Mouse (Mus musculus): ENCODE data around the gene Slc25a45.

Gene Slc25a45

GRCm38 (mm10) chr19:5877618-5878361, at the start of gene Slc25a45:
Gene Slc25a45 (plus strand): TSS chr19:5877808.
- peak; percentile 49 to 67 for DNase-seq (ENCODE audit: low spot score in 2 of 2)

- DNase-seq (ENCODE audit: low spot score in 2 of 2), result no peak
Measured at GRCm38 (mm10) chr19:5828155-5828554, 49.5 kb upstream of the Slc25a45 start.

GRCm38 (mm10) chr19:5828905-5829304, 48.7 kb upstream of the Slc25a45 start:
- no peak for DNase-seq (ENCODE audit: low spot score in 2 of 2)

- DNase-seq (ENCODE audit: low spot score in 2 of 2), result no peak
Measured at GRCm38 (mm10) chr19:5829958-5830615, 47.5 kb upstream of the Slc25a45 start.

GRCm38 (mm10) chr19:5830776-5831175, 46.8 kb upstream of the Slc25a45 start:
- DNase-seq (ENCODE audit: low spot score in 2 of 2), result no peak

- no peak for DNase-seq (ENCODE audit: low spot score in 2 of 2)
Measured at GRCm38 (mm10) chr19:5831224-5831957, 46.2 kb upstream of the Slc25a45 start.

- no peak for DNase-seq (ENCODE audit: low spot score in 2 of 2)
Measured at GRCm38 (mm10) chr19:5831958-5832320, 45.7 kb upstream of the Slc25a45 start.

GRCm38 (mm10) chr19:5832326-5832725, 45.3 kb upstream of the Slc25a45 start:
- DNase-seq (ENCODE audit: low spot score in 2 of 2), result no peak

- DNase-seq (ENCODE audit: low spot score in 2 of 2), result no peak
Measured at GRCm38 (mm10) chr19:5833287-5834100, 44.1 kb upstream of the Slc25a45 start.

GRCm38 (mm10) chr19:5834260-5834925, 43.2 kb upstream of the Slc25a45 start:
- no peak for DNase-seq (ENCODE audit: low spot score in 2 of 2)

- no peak for DNase-seq (ENCODE audit: low spot score in 2 of 2)
Measured at GRCm38 (mm10) chr19:5835054-5835921, 42.3 kb upstream of the Slc25a45 start.

- no peak for DNase-seq (ENCODE audit: low spot score in 2 of 2)
Measured at GRCm38 (mm10) chr19:5835922-5836430, 41.6 kb upstream of the Slc25a45 start.

- DNase-seq (ENCODE audit: low spot score in 2 of 2), result no peak
Measured at GRCm38 (mm10) chr19:5836941-5837572, 40.6 kb upstream of the Slc25a45 start.

GRCm38 (mm10) chr19:5837606-5838005, 40.0 kb upstream of the Slc25a45 start:
- no peak for DNase-seq (ENCODE audit: low spot score in 2 of 2)

GRCm38 (mm10) chr19:5838136-5838891, 39.3 kb upstream of the Slc25a45 start:
- DNase-seq (ENCODE audit: low spot score in 2 of 2), result no peak

GRCm38 (mm10) chr19:5838892-5839165, 38.8 kb upstream of the Slc25a45 start:
- DNase-seq (ENCODE audit: low spot score in 2 of 2), result no peak

- no peak for DNase-seq (ENCODE audit: low spot score in 2 of 2)
Measured at GRCm38 (mm10) chr19:5839317-5840085, 38.1 kb upstream of the Slc25a45 start.
